Mouse (Mus musculus): ENCODE data around the gene Echdc1. TPM values are rescaled to one million over a fixed set of nuclear protein-coding genes. Genes with fewer than 3 reads are reported as not detected.
"Not testable (repeated sequence)": the region's sequence is repeated elsewhere in the genome, so short reads cannot be mapped to it uniquely, and the experiment has no call there.

Gene Echdc1
- total and polyA plus RNA-seq, 2 experiments from 2014 or later, result 16.1 to 22.4 TPM

DNA sequence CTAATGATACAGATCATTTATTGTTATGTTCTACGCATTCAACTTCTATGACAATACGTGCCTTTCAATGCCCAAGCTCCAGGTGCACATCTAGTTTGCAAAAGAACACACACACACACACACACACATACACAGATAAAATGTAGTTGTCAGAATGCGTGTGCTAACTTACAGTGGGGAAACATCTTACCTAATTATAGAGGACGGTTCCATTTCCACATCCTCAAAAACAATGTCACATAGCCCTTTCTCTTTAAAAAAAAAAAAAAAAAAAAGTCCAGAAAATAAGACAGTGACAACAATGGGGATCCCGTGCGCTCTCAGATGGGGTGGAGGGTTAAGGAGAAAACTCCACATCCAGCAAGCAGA, 48.1 kb downstream of the Echdc1 start:
- H3K27ac ChIP-seq (ENCODE audit: low read depth, low read length), result peak overlapping the region; percentile 99
- peak overlapping the region; percentile 81 for H3K4me2 ChIP-seq (ENCODE audit: low read depth)
- no peaks in the 10 kb centered on the region for H3K36me3 ChIP-seq (ENCODE audit: insufficient read depth)
- peak overlapping the region; percentile 96 for H3K4me3 ChIP-seq (ENCODE audit: low read depth, low read length)
- ATAC-seq (no peak), DNase-seq (peak; percentile 53)
- no peaks in the 10 kb centered on the region for H3K9me3 ChIP-seq (ENCODE audit: low read length)
- under 1% methylated on average over 6 of the region's 6 CpGs for WGBS
- TF ChIP-seq CTCF (IDR thresholded peaks at IDR 0.05; ENCODE audit: low read depth), result no peak
- H3K9ac ChIP-seq, result peak overlapping the region; percentile 96
- H3K27me3 ChIP-seq (ENCODE audit: insufficient read depth, low read length), result no peaks in the 10 kb centered on the region
- H3K4me1 ChIP-seq (ENCODE audit: insufficient read depth), result peaks cover 14% of the 10 kb centered on the region

DNA sequence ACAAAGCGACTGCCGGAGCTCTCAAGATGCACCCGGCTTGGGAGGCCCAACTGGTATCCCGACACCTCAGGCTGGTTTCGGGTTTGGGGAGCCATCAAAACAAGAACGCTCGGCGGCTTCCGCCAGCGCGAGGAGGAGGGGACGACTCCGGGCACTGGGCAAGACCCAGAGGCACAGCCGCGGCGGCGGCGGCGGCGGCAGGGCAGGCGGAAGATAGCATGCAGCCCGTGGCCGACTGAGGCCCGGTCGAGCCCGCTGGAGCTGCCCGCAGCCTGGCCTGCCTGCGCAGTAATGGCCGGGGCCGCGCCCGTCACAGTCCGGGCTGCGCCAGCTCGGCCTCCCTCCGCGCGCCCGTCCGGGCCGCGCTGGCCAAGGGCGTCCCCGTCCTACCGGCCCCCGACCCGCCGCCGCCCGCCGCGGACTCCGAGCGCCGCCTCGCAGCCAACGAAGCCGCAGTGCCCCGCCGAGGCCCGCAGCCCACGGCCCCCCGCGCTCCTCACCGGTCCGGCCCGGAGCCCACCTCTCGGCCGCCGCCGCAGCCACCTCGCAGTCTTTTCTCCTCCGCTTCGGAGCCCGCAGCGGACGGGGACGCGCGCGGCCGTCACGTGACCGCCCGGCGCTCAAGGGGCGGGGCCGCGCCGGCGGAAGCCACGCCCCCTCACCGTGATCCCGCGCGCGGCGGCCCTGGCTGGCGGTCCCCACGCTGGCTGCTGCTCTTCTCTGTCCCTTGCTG, 48.7 kb downstream of the Echdc1 start:
- DNase-seq (peak; percentile 93), ATAC-seq (peak; percentile 94)
- Histone ChIP-seq H3K4me1 (ENCODE audit: insufficient read depth) (peaks cover 14% of the 10 kb centered on the region), H3K27ac (ENCODE audit: low read depth, low read length) (peak overlapping the region; percentile 99), H3K9me3 (ENCODE audit: low read length) (no peaks in the 10 kb centered on the region), H3K36me3 (ENCODE audit: insufficient read depth) (no peaks in the 10 kb centered on the region), H3K4me2 (ENCODE audit: low read depth) (peak overlapping the region; percentile 81), H3K27me3 (ENCODE audit: insufficient read depth, low read length) (no peaks in the 10 kb centered on the region), H3K9ac (peak overlapping the region; percentile 96), H3K4me3 (ENCODE audit: low read depth, low read length) (peak overlapping the region; percentile 96)
- no peak for TF ChIP-seq CTCF (IDR thresholded peaks at IDR 0.05; ENCODE audit: low read depth)
- WGBS, result 2% methylated on average over 81 of the region's 100 CpGs

DNA sequence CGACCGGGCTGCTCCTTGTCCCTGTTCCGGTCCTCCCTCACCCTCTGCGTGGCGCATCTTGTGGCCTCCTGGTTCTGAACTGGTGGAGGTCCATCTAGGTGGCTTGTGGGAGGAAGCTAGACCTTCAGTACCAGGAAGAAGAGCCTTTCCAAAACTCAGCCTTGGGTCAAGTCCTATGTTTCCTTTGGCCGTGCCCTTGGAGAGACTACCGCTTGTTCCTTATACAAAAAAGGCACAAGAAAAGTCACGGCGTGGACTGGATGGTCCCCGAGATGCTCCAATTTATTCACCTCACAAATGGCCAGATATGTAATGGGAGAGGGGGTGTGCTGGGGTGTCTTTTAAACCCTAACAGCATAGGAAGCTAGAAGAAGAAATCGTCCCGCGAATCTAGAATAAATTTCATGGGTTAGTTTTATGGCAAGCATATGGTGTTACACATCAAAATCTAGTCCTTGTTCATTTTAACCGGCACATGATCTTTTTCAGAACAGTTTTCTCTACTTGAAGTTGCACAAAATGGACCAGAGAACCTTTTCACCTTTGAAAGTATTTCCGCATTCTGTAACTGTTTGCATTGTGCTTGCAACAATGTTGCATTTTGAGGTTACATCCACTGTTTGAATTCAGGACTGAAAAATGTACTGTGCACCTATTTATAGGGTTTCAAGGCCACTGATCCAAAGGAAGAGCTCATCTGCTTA, 49.4 kb downstream of the Echdc1 start, which contains the start of gene Rnf146:
Gene Rnf146 (minus strand): TSS at position 246 of the 704 bp plus-strand sequence.
- Histone ChIP-seq H3K4me3 (ENCODE audit: low read depth, low read length) (peak within 1 kb of the TSS; percentile 96), H3K4me2 (ENCODE audit: low read depth) (peak within 1 kb of the TSS; percentile 81), H3K27ac (ENCODE audit: low read depth, low read length) (peak within 1 kb of the TSS; percentile 99), H3K36me3 (ENCODE audit: insufficient read depth) (no peaks in the 10 kb centered on the region), H3K27me3 (ENCODE audit: insufficient read depth, low read length) (no peaks in the 10 kb centered on the region), H3K9ac (peak within 1 kb of the TSS; percentile 96), H3K9me3 (ENCODE audit: low read length) (no peaks in the 10 kb centered on the region), H3K4me1 (ENCODE audit: insufficient read depth) (peaks cover 14% of the 10 kb centered on the region)
- ATAC-seq (no peak), DNase-seq (no peak)
- no peak for TF ChIP-seq CTCF (IDR thresholded peaks at IDR 0.05; ENCODE audit: low read depth)
- WGBS, result 8% methylated on average over 15 of the region's 15 CpGs

GRCm38 (mm10) chr10:29374065-29374464, 61.1 kb downstream of the Echdc1 start:
- Histone ChIP-seq H3K4me3 (ENCODE audit: low read depth, low read length) (no peak overlapping the region), H3K9ac (no peak overlapping the region), H3K36me3 (ENCODE audit: insufficient read depth) (no peaks in the 10 kb centered on the region), H3K9me3 (ENCODE audit: low read length) (no peaks in the 10 kb centered on the region), H3K27me3 (ENCODE audit: insufficient read depth, low read length) (no peaks in the 10 kb centered on the region), H3K4me2 (ENCODE audit: low read depth) (no peak overlapping the region), H3K27ac (ENCODE audit: low read depth, low read length) (0 out of 2 replicates have a peak overlapping the region, but pooled peaks have one; percentile 21), H3K4me1 (ENCODE audit: insufficient read depth) (no peaks in the 10 kb centered on the region)
- DNase-seq, result peak; percentile 58
- peak; percentile 59; the same call in 1 of the 2 replicates for ATAC-seq
- 57% methylated on average over 5 of the region's 5 CpGs for WGBS
- no peak for TF ChIP-seq CTCF (IDR thresholded peaks at IDR 0.05; ENCODE audit: low read depth)

- no peak overlapping the region for H3K27ac ChIP-seq (ENCODE audit: low read depth, low read length)
- H3K9ac ChIP-seq, result no peak overlapping the region
- WGBS, result 81% methylated on average over 2 of the region's 2 CpGs
- H3K27me3 ChIP-seq (ENCODE audit: insufficient read depth, low read length), result no peaks in the 10 kb centered on the region
- DNase-seq (no peak), ATAC-seq (no peak)
- H3K36me3 ChIP-seq (ENCODE audit: insufficient read depth), result no peaks in the 10 kb centered on the region
- no peak for TF ChIP-seq CTCF (IDR thresholded peaks at IDR 0.05; ENCODE audit: low read depth)
- H3K4me1 ChIP-seq (ENCODE audit: insufficient read depth), result no peaks in the 10 kb centered on the region
- H3K4me3 ChIP-seq (ENCODE audit: low read depth, low read length), result no peak overlapping the region
- H3K9me3 ChIP-seq (ENCODE audit: low read length), result no peaks in the 10 kb centered on the region
- no peak overlapping the region for H3K4me2 ChIP-seq (ENCODE audit: low read depth)
Measured at GRCm38 (mm10) chr10:29381558-29381957, 68.6 kb downstream of the Echdc1 start.

DNA sequence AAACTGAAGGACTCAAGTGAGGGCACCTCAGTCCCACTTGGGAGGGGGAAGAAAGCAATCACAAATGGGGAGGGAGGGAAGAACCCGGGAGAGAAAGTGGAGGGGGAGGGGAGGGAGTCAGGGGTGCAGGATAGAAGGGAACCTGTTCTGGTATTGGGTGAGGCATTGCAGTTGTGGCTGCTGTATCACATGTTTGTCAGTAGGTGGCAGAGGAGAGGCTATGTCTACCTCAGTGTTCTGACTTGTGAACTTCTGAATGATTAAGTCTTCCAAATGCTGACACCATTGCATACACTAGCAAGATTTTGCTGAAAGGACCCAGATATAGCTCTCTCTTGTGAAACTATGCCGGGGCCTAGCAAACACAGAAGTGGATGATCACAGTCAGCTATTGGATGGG, 81.9 kb downstream of the Echdc1 start:
- H3K4me3 ChIP-seq (ENCODE audit: low read depth, low read length); DNase-seq; H3K4me1 ChIP-seq (ENCODE audit: insufficient read depth); H3K27ac ChIP-seq (ENCODE audit: low read depth, low read length); H3K36me3 ChIP-seq (ENCODE audit: insufficient read depth); H3K27me3 ChIP-seq (ENCODE audit: insufficient read depth, low read length); H3K9me3 ChIP-seq (ENCODE audit: low read length); ATAC-seq; H3K9ac ChIP-seq; H3K4me2 ChIP-seq (ENCODE audit: low read depth): not testable (repeated sequence)
- WGBS, result 72% methylated on average over 2 of the region's 2 CpGs

Other genes with a start within 250 kb of the Echdc1 start
- gene Soga3, start 169.3 kb upstream of the Echdc1 start, total RNA-seq (2014; rRNA removed), result 176 and 180 TPM in 2 replicates
- 73.3 and 129 TPM in 2 replicates for gene Soga3, start 169.3 kb upstream of the Echdc1 start, polyA plus RNA-seq (2015; fragmentation: Nextera tagmentation; extraction: Ambion mirVana)
- 33.2 and 38.7 TPM in 2 replicates for gene Gm49353, start 114.2 kb upstream of the Echdc1 start, total RNA-seq (2014; rRNA removed)
- 11.0 and 17.0 TPM in 2 replicates for gene Gm49353, start 114.2 kb upstream of the Echdc1 start, polyA plus RNA-seq (2015; fragmentation: Nextera tagmentation; extraction: Ambion mirVana)
- 88.2 and 98.6 TPM in 2 replicates for gene 9330159F19Rik, start 101.6 kb upstream of the Echdc1 start, total RNA-seq (2014; rRNA removed)
- gene 9330159F19Rik, start 101.6 kb upstream of the Echdc1 start, polyA plus RNA-seq (2015; fragmentation: Nextera tagmentation; extraction: Ambion mirVana), result 17.4 and 23.8 TPM in 2 replicates
- 68.9 and 79.4 TPM in 2 replicates for gene Rnf146, start 49.3 kb downstream of the Echdc1 start, total RNA-seq (2014; rRNA removed)
- gene Rnf146, start 49.3 kb downstream of the Echdc1 start, polyA plus RNA-seq (2015; fragmentation: Nextera tagmentation; extraction: Ambion mirVana), result 57.0 and 61.9 TPM in 2 replicates
- gene Rspo3, start 222.7 kb downstream of the Echdc1 start, total RNA-seq (2014; rRNA removed), result 5.9 TPM in 2 replicates
- 6.7 and 8.7 TPM in 2 replicates for gene Rspo3, start 222.7 kb downstream of the Echdc1 start, polyA plus RNA-seq (2015; fragmentation: Nextera tagmentation; extraction: Ambion mirVana)